Mouse (Mus musculus) midbrain, embryonic 16.5 days (tissue): Measurements from ENCODE around the gene Sec61a2. TPM values are rescaled to one million over a fixed set of nuclear protein-coding genes. Genes with fewer than 3 reads are reported as not detected.

Source experiments
- ATAC-seq: fragments of 200-750 bp; cut with Nextera tagmentation; 2 replicates; pipeline ENCODE4 v1.8.0; 2017; ENCODE audit warnings: moderate TSS enrichment
- H3K27ac ChIP-seq: fragments of 300-500 bp; sonication (generic); 2 replicates; pipeline ENCODE4 v1.5.1; 2014; ENCODE audit warnings: mild to moderate bottlenecking, low read length, mixed read lengths
- H3K27me3 ChIP-seq: fragments of 300-500 bp; sonication (generic); 2 replicates; pipeline ENCODE4 v1.6.1; 2014; ENCODE audit warnings: low read depth, low read length, mixed read lengths; ENCODE audit not compliant: control insufficient read depth, insufficient read depth
- H3K36me3 ChIP-seq: fragments of 300-500 bp; sonication (generic); 2 replicates; pipeline ENCODE4 v1.6.1; 2014; ENCODE audit warnings: mild to moderate bottlenecking, low read length, moderate library complexity, mixed read lengths; ENCODE audit not compliant: control insufficient read depth, insufficient read depth
- H3K4me1 ChIP-seq: fragments of 300-500 bp; sonication (generic); 2 replicates; pipeline ENCODE4 v1.6.1; 2014; ENCODE audit warnings: mild to moderate bottlenecking, low read length, mixed read lengths; ENCODE audit not compliant: control insufficient read depth, insufficient read depth
- H3K4me2 ChIP-seq: fragments of 300-500 bp; sonication (generic); 2 replicates; pipeline ENCODE4 v1.6.1; 2014; ENCODE audit warnings: mild to moderate bottlenecking, low read length, mixed read lengths
- H3K4me3 ChIP-seq: fragments of 300-500 bp; sonication (generic); 2 replicates; pipeline ENCODE4 v1.5.1; 2014; ENCODE audit warnings: low read depth, mild to moderate bottlenecking, low read length, moderate library complexity, mixed read lengths
- H3K9ac ChIP-seq: fragments of 300-500 bp; sonication (generic); 2 replicates; pipeline ENCODE4 v1.6.1; 2014; ENCODE audit warnings: low read depth, low read length, mixed read lengths
- H3K9me3 ChIP-seq: fragments of 300-500 bp; sonication (generic); replicated peaks from 2 replicates; pipeline ENCODE4 v1.6.1; 2014; ENCODE audit warnings: mild to moderate bottlenecking, low read length, mixed read lengths; ENCODE audit not compliant: control insufficient read depth, poor library complexity, severe bottlenecking
- WGBS: fragments of 180-500 bp; shearing (Covaris S2); extraction: QIAGEN DNeasy Blood & Tissue Kit; methylation state at CpG from one replicate; pipeline ENCODE4 v1.1.7; 2014; 5-methylcytosine and 5-hydroxymethylcytosine counted together
- polyA plus RNA-seq: library from polyadenylated mRNA; unstranded; fragments of >200 nt; fragmentation: Nextera tagmentation; extraction: Ambion mirVana; gene quantifications from 2 replicates; pipeline ENCODE4 v1.2.1, GENCODE M21; 2015

The Sec61a2 gene
- polyA plus RNA-seq, 1 experiment from 2014 or later = 117 TPM

DNA sequence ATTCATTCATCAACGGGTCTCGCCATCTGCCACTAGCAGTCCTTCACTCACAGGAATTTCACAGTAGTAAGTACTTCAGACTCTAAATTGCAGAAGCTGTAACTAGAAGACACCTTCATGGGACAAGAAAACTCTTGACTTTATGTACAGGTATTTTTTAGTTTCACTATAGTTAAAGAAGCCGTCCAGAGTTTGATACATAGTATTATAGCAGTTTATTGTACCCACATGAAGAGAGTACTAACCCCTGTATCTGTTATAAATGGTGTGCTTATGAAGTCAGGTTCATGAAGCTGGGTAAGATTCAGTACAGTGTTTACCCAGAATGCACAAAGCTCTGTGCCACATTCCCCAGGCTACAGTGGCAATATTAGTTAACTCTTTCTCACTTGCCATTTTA lies 32.4 kb downstream of the Sec61a2 start, which contains the start of gene Gm13199:
Gene Gm13199 (minus strand): TSS at position 101 of the 400 bp plus-strand sequence.
- no peaks in the 10 kb centered on the region for H3K4me1 ChIP-seq
- no peak within 1 kb of the TSS for H3K4me3 ChIP-seq
- H3K36me3 ChIP-seq = peaks cover 24% of the 10 kb centered on the region
- WGBS = 96% methylated on average over 3 of the region's 3 CpGs
- H3K4me2 ChIP-seq = no peak within 1 kb of the TSS
- no peaks in the 10 kb centered on the region for H3K9me3 ChIP-seq
- no peaks in the 10 kb centered on the region for H3K27me3 ChIP-seq
- H3K9ac ChIP-seq = no peak within 1 kb of the TSS
- no peak within 1 kb of the TSS for H3K27ac ChIP-seq
- ATAC-seq = no peak

DNA sequence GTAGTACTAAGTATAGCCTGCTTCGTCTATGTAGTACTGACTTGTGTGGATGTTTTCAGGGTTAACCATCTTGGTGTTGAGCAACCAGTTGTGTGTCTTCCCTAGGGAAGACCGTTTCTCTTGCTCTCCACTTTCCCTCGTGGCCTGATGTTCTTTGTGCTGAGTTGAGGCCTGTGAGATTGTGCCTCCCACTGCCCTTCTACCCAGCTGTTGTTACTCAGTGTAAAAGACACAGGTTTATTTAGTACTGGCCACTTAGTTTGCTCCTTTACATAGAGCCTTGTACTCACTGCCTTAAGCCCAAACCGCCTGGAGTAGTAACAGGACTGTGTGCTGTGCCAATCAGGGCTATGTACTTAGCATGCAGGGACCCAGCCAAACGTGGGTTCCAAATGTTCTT lies 43.4 kb downstream of the Sec61a2 start:
- no peaks in the 10 kb centered on the region for H3K9me3 ChIP-seq
- no peaks in the 10 kb centered on the region for H3K27me3 ChIP-seq
- no peak overlapping the region for H3K9ac ChIP-seq
- no peaks in the 10 kb centered on the region for H3K36me3 ChIP-seq
- H3K4me3 ChIP-seq = no peak overlapping the region
- no peak for ATAC-seq
- H3K27ac ChIP-seq = no peak overlapping the region
- no peak overlapping the region for H3K4me2 ChIP-seq
- 88% methylated on average over 5 of the region's 5 CpGs for WGBS
- H3K4me1 ChIP-seq = no peaks in the 10 kb centered on the region

DNA sequence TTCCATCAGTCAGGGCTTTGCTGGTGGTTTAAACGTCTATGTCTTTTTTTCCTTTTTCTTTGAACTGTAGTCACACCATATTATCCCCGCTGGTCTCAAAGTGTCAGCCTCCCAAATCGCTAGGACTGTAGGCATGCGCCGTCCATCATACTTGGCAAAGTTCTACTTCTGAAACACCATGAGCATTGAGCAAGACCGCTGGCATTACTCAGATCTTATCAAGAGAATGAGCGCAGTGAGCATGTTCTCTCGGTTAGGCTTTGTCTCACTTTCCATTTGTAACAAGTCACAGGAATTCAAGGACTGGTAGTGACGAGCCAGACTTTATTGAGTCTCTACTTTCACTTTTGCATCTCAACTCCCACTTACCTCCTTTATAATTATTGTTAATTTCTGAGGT lies 44.1 kb downstream of the Sec61a2 start:
- ATAC-seq = no peak
- no peaks in the 10 kb centered on the region for H3K9me3 ChIP-seq
- H3K27me3 ChIP-seq = no peaks in the 10 kb centered on the region
- no peaks in the 10 kb centered on the region for H3K36me3 ChIP-seq
- no peak overlapping the region for H3K4me3 ChIP-seq
- 93% methylated on average over 9 of the region's 9 CpGs for WGBS
- H3K4me1 ChIP-seq = peaks cover 2% of the 10 kb centered on the region
- no peak overlapping the region for H3K27ac ChIP-seq
- H3K4me2 ChIP-seq = no peak overlapping the region
- no peak overlapping the region for H3K9ac ChIP-seq

DNA sequence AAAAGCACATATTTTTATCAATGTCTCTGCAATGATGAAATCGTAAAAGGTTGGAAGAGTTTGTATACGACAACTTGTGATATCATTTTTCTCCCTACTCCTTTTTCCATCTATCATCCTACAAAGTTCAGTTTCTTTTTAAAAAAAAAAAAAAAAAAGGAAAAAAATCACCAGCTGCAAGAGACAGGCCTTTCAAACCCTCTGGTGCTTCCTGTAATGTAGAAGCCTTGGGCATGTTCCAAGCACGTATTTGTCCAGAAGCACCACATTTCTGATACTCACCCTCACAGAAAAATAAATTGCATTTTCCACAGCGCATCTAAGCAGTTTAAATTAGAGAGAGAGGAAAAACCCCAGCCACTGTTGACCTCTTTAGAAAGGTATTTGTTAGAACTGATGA lies 49.4 kb downstream of the Sec61a2 start:
- Histone ChIP-seq H3K36me3 (peaks cover 4% of the 10 kb centered on the region), H3K4me3 (peak overlapping the region; percentile 54), H3K27me3 (no peaks in the 10 kb centered on the region), H3K9me3 (no peaks in the 10 kb centered on the region), H3K4me1 (peaks cover 8% of the 10 kb centered on the region), H3K4me2 (peak overlapping the region; percentile 61), H3K27ac (no peak overlapping the region; the same call in 1 of the 2 replicates), H3K9ac (peak overlapping the region; percentile 71; the same call in 1 of the 2 replicates)
- 36% methylated on average over 4 of the region's 4 CpGs for WGBS
- ATAC-seq = no peak

DNA sequence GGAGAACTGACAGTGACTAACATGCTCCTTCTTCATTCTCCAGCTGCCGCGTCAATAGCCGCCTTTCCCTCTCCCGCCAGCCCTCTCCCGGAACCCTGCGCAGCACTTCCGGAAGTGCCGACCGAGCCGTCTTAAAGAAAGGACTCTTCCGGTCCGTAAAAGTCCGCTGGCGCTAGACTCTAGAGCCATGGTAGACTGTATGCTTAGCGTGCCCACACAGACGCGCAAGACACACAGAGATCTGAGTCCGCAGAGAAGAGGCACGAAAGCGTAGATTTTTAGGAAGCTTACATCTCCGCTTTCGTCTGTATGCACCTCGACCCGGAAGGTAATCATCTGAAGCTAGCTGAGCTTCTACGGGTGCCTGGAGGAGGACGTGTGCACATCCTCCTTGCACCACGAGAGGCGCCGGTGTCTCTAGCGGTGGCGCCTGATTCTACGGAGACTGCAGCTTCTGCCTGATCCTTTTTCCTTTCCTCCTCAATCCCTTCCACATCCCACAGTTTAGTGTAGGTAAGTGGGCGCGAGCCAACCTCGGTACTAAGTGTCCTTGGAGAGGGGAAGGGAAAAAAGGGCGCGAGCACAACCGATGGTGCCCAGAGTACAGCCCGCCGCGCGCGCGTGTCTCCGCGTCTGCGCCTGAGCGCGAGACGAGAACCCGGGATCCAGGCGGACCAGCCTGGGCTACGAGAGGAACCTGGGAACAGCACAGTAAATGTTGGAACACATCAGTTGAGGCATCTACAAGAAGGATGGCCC lies 50.2 kb downstream of the Sec61a2 start, which contains the start of the genes Nudt5 and Cdc123:
Gene Nudt5 (plus strand): TSS at position 147 of the 759 bp plus-strand sequence.
Gene Cdc123 (minus strand): TSS at position 292 of the 759 bp plus-strand sequence.
- Histone ChIP-seq H3K9ac (peak within 1 kb of the TSS; percentile 71), H3K4me2 (peak within 1 kb of the TSS; percentile 69), H3K4me3 (peak within 1 kb of the TSS; percentile 54), H3K9me3 (no peaks in the 10 kb centered on the region), H3K4me1 (peaks cover 8% of the 10 kb centered on the region), H3K36me3 (peaks cover 12% of the 10 kb centered on the region), H3K27me3 (no peaks in the 10 kb centered on the region), H3K27ac (peak within 1 kb of the TSS; percentile 83)
- under 1% methylated on average over 52 of the region's 53 CpGs for WGBS
- peak; percentile 97 for ATAC-seq

DNA sequence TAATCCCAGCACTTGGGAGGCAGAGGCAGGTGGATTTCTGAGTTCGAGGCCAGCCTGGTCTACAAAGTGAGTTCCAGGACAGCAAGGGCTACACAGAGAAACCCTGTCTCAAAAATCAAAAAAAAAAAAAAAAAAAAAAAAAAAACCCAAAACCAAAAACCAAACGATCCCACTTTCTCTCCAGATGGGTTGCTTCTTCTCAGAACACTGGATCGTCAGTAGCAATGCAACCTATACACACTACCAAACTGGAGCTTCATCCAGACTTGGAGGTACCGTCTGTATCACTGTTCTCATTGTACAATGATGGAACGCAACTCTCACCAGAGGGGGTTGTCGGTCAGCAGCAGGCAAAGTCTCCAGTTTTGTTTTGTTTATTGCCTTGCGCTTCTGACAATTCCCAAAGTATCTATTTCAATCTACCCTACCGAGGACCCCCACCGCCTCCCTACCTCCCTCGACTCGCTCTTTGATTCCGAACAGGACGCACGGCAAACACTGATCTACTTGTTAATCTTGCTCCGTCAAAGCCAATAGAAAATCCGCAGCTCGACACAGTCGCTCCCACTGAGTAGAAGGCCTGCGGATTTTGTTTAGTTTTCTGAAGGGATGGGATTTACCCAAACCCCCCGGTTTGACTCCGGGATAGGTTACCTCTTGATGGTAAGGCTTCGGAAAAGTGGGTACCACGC lies 50.9 kb downstream of the Sec61a2 start:
- Histone ChIP-seq H3K9ac (peak overlapping the region; percentile 71), H3K4me2 (peak overlapping the region; percentile 69), H3K27ac (peak overlapping the region; percentile 83), H3K4me1 (peaks cover 8% of the 10 kb centered on the region), H3K27me3 (no peaks in the 10 kb centered on the region), H3K9me3 (no peaks in the 10 kb centered on the region), H3K4me3 (peak overlapping the region; percentile 54), H3K36me3 (peaks cover 16% of the 10 kb centered on the region)
- peak; percentile 59 for ATAC-seq
- WGBS = 4% methylated on average over 23 of the region's 23 CpGs

DNA sequence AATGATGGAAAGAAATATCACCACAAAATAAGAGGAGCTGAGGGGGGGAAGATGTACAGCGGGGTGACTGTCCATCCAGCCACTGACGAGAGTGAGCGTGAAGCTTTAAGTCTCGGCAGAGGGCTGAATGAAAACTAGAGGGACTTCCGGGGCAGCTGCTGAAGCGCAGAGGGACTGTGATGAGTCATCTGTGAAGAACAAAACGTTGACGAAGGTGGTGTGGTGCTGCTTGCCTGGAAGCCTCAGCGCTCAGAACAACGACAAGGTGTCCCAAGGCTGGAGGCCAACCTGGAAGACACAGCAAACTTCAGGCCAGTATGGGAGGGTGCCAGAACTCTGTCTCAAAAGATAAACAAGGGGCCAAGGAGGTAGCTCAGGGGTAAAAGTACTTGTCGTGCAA lies 54.4 kb downstream of the Sec61a2 start:
- no peak for ATAC-seq
- H3K4me3 ChIP-seq = no peak overlapping the region
- peaks cover 4% of the 10 kb centered on the region for H3K4me1 ChIP-seq
- H3K27ac ChIP-seq = no peak overlapping the region
- H3K9ac ChIP-seq = no peak overlapping the region
- peaks cover 28% of the 10 kb centered on the region for H3K36me3 ChIP-seq
- WGBS = 98% methylated on average over 11 of the region's 11 CpGs
- H3K4me2 ChIP-seq = no peak overlapping the region
- H3K9me3 ChIP-seq = no peaks in the 10 kb centered on the region
- H3K27me3 ChIP-seq = no peaks in the 10 kb centered on the region

DNA sequence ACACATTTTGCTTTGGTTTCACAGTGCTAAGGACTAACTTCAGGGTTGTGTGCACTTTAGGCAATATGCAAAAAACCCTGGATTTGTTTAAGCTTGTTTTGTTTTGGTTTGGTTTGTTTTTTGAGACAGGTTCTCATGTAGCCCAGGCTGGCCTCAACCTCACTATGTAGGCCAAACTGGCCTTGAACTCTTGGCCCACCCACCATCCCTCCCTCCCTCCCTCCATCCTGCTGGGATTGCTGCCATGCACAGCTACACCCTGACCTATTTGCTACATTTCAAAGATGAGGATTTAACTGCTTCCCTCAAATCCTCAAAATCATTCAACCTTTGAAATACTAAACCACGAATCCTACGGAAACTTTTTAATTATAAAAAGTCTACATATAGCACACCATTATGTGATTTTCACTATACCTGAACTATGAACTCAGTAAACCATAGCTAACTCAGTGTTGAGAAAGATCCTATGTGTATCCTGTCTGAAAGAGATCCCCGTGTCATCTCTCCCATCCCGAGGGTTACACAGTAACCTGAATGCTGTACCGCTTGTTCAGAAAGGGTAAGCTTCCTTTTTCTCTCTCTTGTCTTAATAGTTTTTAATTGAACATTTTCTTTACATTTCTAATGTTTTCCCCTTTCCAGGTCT lies 69.8 kb downstream of the Sec61a2 start:
- Histone ChIP-seq H3K27ac (no peak overlapping the region), H3K9me3 (no peaks in the 10 kb centered on the region), H3K4me2 (no peak overlapping the region), H3K9ac (no peak overlapping the region), H3K4me3 (no peak overlapping the region), H3K4me1 (no peaks in the 10 kb centered on the region), H3K36me3 (peaks cover 23% of the 10 kb centered on the region), H3K27me3 (no peaks in the 10 kb centered on the region)
- ATAC-seq = no peak
- WGBS = 96% methylated on average over 5 of the region's 5 CpGs
